Mouse (Mus musculus): ENCODE measurements around the gene Dnajb6. TPM values are rescaled to one million over a fixed set of nuclear protein-coding genes. Genes with fewer than 3 reads are reported as not detected.

The Dnajb6 gene
- 49.4 and 50.2 TPM in 2 replicates for polyA plus RNA-seq (2012; rRNA removed)

DNA sequence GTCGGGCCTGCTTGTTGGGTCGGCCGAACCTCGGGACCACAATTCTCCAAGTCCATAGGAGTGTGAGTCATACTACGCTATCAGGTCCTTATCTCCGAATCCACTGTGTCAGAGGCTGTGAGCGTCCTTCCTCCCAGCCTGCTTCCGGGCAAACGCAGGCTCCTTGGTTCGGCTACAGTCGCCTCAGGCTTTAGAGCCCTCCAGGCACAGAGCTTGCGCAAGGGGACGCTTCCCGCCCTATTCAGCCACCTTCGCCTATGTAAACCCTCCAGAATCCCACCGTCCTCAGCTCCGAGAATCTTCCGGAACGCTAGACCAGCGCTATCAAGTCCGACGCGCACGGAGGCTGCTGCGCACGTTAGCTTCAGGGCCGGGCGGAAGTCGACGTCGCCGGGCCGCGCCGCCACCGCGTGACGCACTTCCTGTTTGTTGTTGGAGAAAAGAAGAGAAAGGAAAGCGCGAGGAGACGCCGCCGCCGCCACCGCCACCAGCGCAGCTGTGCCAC is at the start of gene Dnajb6, which contains the start of gene Gm5129:
TSS of gene Dnajb6 (plus strand) at position 132 of the 505 bp plus-strand sequence.
TSS of gene Gm5129 (minus strand) at position 380 of the 505 bp plus-strand sequence.

Other genes with a start within 250 kb of the Dnajb6 start
- gene Ube3c, start 166.4 kb upstream of the Dnajb6 start, polyA plus RNA-seq (2012; rRNA removed): 6.7 and 6.9 TPM in 2 replicates
- 0.35 TPM in 1 of 2 replicates, not detected in the other for gene Gm5129, start 248 bp downstream of the Dnajb6 start, polyA plus RNA-seq (2012; rRNA removed)

Measured in liver, embryonic 18 days (tissue).